Mouse (Mus musculus): Measurements from ENCODE around the gene Lekr1. TPM values are rescaled to one million over a fixed set of nuclear protein-coding genes. Genes with fewer than 3 reads are reported as not detected.

The Lekr1 gene
- polyA plus RNA-seq, 1 experiment from 2014 or later, result 5.7 TPM

DNA sequence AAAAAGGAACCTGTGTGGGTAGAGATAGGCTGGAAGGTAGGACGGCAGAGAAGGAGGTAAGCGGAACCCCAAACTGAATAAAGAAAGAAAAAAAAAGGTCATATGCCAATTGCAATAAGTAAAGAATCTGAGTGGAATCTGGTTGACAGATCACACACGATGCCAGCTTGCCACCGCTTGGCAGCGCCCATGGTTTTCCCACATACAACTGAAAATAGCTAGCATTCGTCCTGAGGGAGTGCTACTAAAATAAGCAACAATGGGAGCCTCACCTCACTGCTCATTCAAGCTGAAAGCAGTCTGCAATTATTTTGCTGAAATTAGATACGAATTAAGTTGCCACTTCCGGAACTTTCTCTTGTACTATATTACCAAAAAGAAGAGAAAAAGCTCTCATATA lies 202.9 kb downstream of the Lekr1 start:
- Histone ChIP-seq H3K27ac (no peak overlapping the region), H3K4me2 (replicated peaks) (no peak overlapping the region), H3K4me3 (replicated peaks) (no peak overlapping the region), H3K9me3 (no peaks in the 10 kb centered on the region), H3K4me1 (replicated peaks) (peaks cover 17% of the 10 kb centered on the region), H3K36me3 (no peaks in the 10 kb centered on the region), H3K27me3 (peaks cover 8% of the 10 kb centered on the region), H3K9ac (replicated peaks) (no peak overlapping the region)
- WGBS, result 93% methylated on average over 8 of the region's 8 CpGs
- no peak for ATAC-seq

DNA sequence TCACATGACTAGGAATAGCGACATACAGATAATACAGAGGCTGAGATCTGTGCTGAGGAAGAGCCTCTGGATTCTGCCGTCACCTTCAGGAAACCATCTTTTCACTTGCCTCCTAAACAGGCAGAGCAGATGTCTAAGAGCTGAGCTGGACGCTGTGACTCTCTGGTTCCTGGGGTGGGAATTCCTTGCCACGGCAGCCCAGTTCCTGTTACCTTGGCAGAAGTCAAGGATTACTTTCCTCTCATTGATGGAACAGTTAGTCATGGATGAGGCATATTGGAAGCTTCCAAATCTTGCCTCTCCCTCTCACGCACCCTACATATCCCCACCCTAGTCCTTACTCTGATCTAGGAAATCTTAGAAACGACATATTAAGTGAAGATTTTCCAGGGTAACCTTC lies 203.7 kb downstream of the Lekr1 start:
- Histone ChIP-seq H3K9me3 (no peaks in the 10 kb centered on the region), H3K4me1 (replicated peaks) (peaks cover 12% of the 10 kb centered on the region), H3K4me3 (replicated peaks) (no peak overlapping the region), H3K9ac (replicated peaks) (no peak overlapping the region), H3K27me3 (peaks cover 5% of the 10 kb centered on the region; the same call in 1 of the 2 replicates), H3K36me3 (no peaks in the 10 kb centered on the region), H3K27ac (no peak overlapping the region), H3K4me2 (replicated peaks) (no peak overlapping the region)
- no peak for ATAC-seq
- 83% methylated on average over 6 of the region's 6 CpGs for WGBS

DNA sequence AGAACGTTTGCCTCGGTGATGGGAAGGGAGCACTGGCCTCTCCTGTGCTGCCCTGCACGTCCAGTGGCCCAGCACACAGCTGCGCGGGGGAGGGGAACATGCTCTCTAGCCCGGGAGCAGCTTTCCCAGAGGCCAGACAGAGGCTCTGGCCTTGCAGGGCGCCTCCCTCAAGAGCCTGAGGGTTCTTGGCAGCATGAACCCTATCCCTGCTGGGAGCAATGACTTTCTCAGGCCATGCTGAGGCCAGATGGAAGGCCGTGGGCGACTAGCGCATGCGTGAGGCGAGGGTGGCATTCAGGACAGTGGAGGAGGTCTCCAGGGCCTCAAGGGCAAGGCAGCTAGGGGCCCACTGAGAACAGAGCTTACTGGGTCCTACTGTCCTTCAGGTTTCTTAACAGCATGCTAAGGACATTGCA lies 205.2 kb downstream of the Lekr1 start:
- 3% methylated on average over 12 of the region's 12 CpGs for WGBS
- H3K27ac ChIP-seq, result peak overlapping the region; percentile 37; the same call in 1 of the 2 replicates
- H3K9ac ChIP-seq (replicated peaks), result peak overlapping the region; percentile 21; the same call in 1 of the 2 replicates
- H3K4me3 ChIP-seq (replicated peaks), result no peak overlapping the region
- H3K27me3 ChIP-seq, result peaks cover 5% of the 10 kb centered on the region; the same call in 1 of the 2 replicates
- H3K4me2 ChIP-seq (replicated peaks), result peak overlapping the region; percentile 22
- H3K4me1 ChIP-seq (replicated peaks), result peaks cover 12% of the 10 kb centered on the region
- ATAC-seq, result peak; percentile 82
- H3K36me3 ChIP-seq, result no peaks in the 10 kb centered on the region
- no peaks in the 10 kb centered on the region for H3K9me3 ChIP-seq

DNA sequence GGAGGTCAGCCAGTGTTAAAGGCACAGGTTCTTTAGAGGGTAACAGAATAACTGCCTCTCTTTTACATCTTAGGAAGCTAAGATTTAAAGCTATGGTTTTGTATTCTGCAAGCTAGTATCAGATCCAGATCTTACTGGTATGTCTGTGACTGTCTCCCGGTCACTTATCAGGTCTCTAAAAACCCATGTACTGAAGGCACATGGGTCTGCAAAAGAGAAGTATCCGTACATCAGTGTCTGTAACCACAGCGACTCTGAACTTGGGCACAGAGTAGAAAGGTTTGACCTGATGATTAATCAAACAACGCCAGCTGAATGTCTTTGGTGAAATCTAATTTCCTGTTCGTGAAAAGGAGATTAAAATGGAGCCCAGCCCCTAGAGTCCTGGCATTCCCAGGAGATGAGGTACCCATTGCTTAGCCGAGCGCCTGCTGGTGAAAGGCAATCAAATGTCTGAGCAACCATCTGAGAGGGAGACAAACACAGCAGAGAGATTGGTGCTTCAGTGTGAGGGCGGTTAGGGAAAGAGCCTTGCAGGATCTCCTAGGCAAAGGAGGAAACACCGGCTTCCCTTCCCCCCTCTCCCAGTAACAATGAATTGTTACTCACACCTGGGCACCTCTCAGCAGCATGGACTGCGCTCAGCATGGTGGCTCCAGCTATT lies 205.7 kb downstream of the Lekr1 start:
- WGBS, result 32% methylated on average over 10 of the region's 10 CpGs
- H3K27me3 ChIP-seq, result peaks cover 5% of the 10 kb centered on the region; the same call in 1 of the 2 replicates
- ATAC-seq, result peak; percentile 61
- H3K27ac ChIP-seq, result no peak overlapping the region
- H3K4me2 ChIP-seq (replicated peaks), result no peak overlapping the region
- H3K9me3 ChIP-seq, result no peaks in the 10 kb centered on the region
- H3K4me1 ChIP-seq (replicated peaks), result peaks cover 12% of the 10 kb centered on the region
- no peak overlapping the region for H3K4me3 ChIP-seq (replicated peaks)
- H3K9ac ChIP-seq (replicated peaks), result peak overlapping the region; percentile 21; the same call in 1 of the 2 replicates
- H3K36me3 ChIP-seq, result no peaks in the 10 kb centered on the region

DNA sequence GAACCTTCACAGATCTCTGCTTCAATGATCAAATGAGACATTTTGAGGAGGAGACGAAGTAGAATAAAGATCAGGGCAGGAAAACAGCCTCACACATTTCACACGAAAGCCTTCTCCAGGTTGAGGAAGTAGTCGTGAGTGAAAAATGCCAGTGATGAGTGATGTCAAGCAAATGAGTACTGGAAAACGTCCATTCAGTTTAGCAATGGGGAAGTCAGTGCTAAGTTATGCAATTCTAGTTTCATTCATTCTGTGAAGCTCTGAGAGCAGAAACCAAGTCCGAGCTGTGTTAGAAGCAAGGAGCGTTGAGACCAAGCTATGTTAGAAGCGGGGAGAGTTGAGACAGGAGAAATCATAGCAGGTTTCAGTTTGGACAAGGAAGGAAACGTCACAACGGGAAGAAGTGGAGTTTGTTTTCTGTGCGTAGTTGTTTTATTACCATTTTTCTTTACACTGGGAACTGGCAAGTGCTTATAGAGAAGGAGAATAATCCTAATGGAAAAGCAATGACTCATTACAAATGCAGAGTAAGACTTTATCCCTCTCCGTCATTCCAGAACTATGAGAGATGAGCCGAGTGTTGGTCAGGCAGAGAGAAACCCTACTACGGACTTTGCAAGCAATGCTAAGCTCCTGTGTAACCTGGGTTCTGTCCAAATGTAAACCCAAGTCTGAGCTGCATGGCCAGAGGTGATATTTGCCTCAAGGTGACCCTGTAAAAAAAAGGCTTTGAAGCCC lies 207.2 kb downstream of the Lekr1 start:
- no peak overlapping the region for H3K9ac ChIP-seq (replicated peaks)
- H3K36me3 ChIP-seq, result no peaks in the 10 kb centered on the region
- peaks cover 12% of the 10 kb centered on the region for H3K4me1 ChIP-seq (replicated peaks)
- no peak overlapping the region for H3K27ac ChIP-seq
- no peak for ATAC-seq
- H3K4me2 ChIP-seq (replicated peaks), result no peak overlapping the region
- WGBS, result 85% methylated on average over 13 of the region's 13 CpGs
- peaks cover 5% of the 10 kb centered on the region; the same call in 1 of the 2 replicates for H3K27me3 ChIP-seq
- H3K9me3 ChIP-seq, result no peaks in the 10 kb centered on the region
- H3K4me3 ChIP-seq (replicated peaks), result no peak overlapping the region

Small RNAs within 50 kb of the gene (microRNA-seq; reads per million reads assigned to microRNA genes)
- not detected for gene Mir8120

Other genes with a start within 250 kb of the Lekr1 start
- 30.7 and 30.9 TPM in 2 replicates for gene Tiparp, start 137.8 kb upstream of the Lekr1 start, polyA plus RNA-seq (2015; fragmentation: Nextera tagmentation; extraction: Ambion mirVana)